In the genomic region with DNA sequence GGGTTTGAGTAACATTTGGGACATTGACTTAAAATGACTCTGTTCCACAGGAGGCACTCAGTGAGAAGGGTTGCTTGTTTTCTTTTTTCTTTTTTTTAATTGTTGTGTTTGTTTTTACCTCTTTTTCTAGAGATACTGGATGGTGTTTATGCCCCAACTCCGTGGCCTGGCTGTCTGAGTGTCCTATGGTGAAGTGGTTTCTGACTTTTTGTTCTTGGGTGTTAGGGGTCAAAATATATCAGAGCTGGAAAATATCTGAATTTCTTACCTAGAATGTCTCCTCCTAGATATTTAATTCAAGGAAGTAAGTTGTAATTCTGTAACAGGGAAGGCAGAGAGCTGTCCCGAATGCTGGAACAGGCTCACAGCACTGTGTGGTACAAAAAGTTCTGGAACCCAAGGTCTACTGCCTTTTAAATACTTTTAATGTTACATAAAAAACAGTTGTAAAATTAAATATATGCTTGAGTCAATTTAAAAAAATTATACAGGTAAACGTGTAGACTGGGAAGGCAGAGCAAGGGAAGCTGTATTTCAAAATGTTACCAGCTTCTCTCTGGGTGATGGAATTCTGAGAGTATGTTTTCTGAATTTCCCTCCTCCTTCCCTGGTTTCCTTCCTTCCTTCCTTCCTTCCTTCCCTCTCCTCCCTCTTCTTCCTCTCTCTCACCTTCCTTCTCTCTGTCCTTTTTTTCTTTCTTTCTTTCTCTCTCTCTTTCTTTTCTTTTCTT, we compare ENCODE assay signal across 21 mouse cellular contexts. TPM values are rescaled to one million over a fixed set of nuclear protein-coding genes. Genes with fewer than 3 reads are reported as not detected.
A peak's percentile ranks its signal among the peaks of the same experiment; 100 is the strongest.
DNase-seq lines count a peak whose midpoint lies in the region; ATAC-seq and TF ChIP-seq lines count a peak whose summit lies in the region.
"Had no signal": no experiment of that assay in that cellular context is flagged by ENCODE, and none has a peak within 500 bp of the region (broad histone marks: within the 10 kb centered on the region; RNA-seq: fewer than 3 reads in every experiment).

No protein-coding gene starts in this region.

- H3K4me3 ChIP-seq in midbrain, embryonic 11.5 days (ENCODE audit: low read depth, low read length): no peak overlapping the region
- no peak overlapping the region for H3K4me3 ChIP-seq in midbrain, postnatal 0 days (ENCODE audit: low read depth, low read length)
- H3K4me3 ChIP-seq: embryonic facial prominence, embryonic 13.5 days; forebrain, embryonic 12.5 days; heart, embryonic 10.5 days had no signal

- intact Hi-C loops in left cerebral cortex, postnatal 10 days (cut with DNase I): no loop called here

- no peak overlapping the region for H3K27ac ChIP-seq in midbrain, embryonic 11.5 days (ENCODE audit: low read depth, low read length)
- H3K27ac ChIP-seq in midbrain, postnatal 0 days (ENCODE audit: low read depth, low read length): no peak overlapping the region
- H3K27ac ChIP-seq: embryonic facial prominence, embryonic 13.5 days; forebrain, embryonic 12.5 days; heart, embryonic 10.5 days; hindbrain, embryonic 14.5 days had no signal

- H3K27me3 ChIP-seq in midbrain, embryonic 11.5 days (ENCODE audit: control insufficient read depth, insufficient read depth, low read length): no peaks in the 10 kb centered on the region
- no peaks in the 10 kb centered on the region for H3K27me3 ChIP-seq in midbrain, postnatal 0 days (ENCODE audit: insufficient read depth, low read length)
- H3K27me3 ChIP-seq: embryonic facial prominence, embryonic 13.5 days; forebrain, embryonic 12.5 days had no signal

- no peak for ATAC-seq in midbrain, embryonic 11.5 days (ENCODE audit: low FRiP score)
- no peak for ATAC-seq in midbrain, postnatal 0 days (ENCODE audit: low FRiP score)
- peak; percentile 81 for ATAC-seq in CD4-positive, CD25-positive, alpha-beta regulatory T cell, adult 4 months
- ATAC-seq in megakaryocyte progenitor cell, adult 5-6 weeks (replicated peaks; ENCODE audit: poor library complexity): peak; percentile 34; the same call in 1 of the 2 replicates
- ATAC-seq: forebrain, embryonic 16.5 days had no signal

- H3K4me2 ChIP-seq in midbrain, embryonic 11.5 days: no peak overlapping the region
- H3K4me2 ChIP-seq in midbrain, postnatal 0 days (ENCODE audit: low read depth, low read length, poor library complexity, severe bottlenecking): no peak overlapping the region
- H3K4me2 ChIP-seq: embryonic facial prominence, embryonic 13.5 days; forebrain, embryonic 12.5 days; hindbrain, embryonic 14.5 days had no signal

- H3K9me3 ChIP-seq in midbrain, embryonic 11.5 days (ENCODE audit: control insufficient read depth, low read length): no peaks in the 10 kb centered on the region
- no peaks in the 10 kb centered on the region for H3K9me3 ChIP-seq in midbrain, postnatal 0 days (ENCODE audit: low read length)
- H3K9me3 ChIP-seq: embryonic facial prominence, embryonic 13.5 days; forebrain, embryonic 12.5 days; heart, embryonic 10.5 days had no signal

- peak; percentile 68 for DNase-seq in midbrain, embryonic 11.5 days (ENCODE audit: low spot score, missing footprints)
- DNase-seq in midbrain, postnatal 0 days (ENCODE audit: low spot score): no peak
- DNase-seq in left cerebral cortex, postnatal 10 days (ENCODE audit: extremely low spot score in 1 of 2, low spot score in 2 of 2): no peak
- no peak for DNase-seq in urinary bladder, postnatal 14 days (ENCODE audit: low spot score)
- DNase-seq in thymus, postnatal 36 days: no peak
- DNase-seq: adrenal gland, postnatal 14 days; cerebellum, adult 11-12 months; cerebellum, adult 9-10 months; cerebellum, postnatal 25 days; gastrocnemius, postnatal 10 days; heart, adult 18-20 months; heart, postnatal 10 days had no signal

- no peak for TF ChIP-seq CTCF in midbrain, postnatal 0 days (IDR thresholded peaks at IDR 0.05)

- no peaks in the 10 kb centered on the region for H3K36me3 ChIP-seq in midbrain, embryonic 11.5 days (ENCODE audit: control insufficient read depth, insufficient read depth, low read length)
- no peaks in the 10 kb centered on the region for H3K36me3 ChIP-seq in midbrain, postnatal 0 days (ENCODE audit: insufficient read depth, low read length)
- H3K36me3 ChIP-seq: embryonic facial prominence, embryonic 13.5 days; forebrain, embryonic 12.5 days; heart, embryonic 10.5 days had no signal

- H3K4me1 ChIP-seq in midbrain, embryonic 11.5 days (ENCODE audit: control insufficient read depth, insufficient read depth, low read length): no peaks in the 10 kb centered on the region
- H3K4me1 ChIP-seq in midbrain, postnatal 0 days (ENCODE audit: insufficient read depth, low read length): no peaks in the 10 kb centered on the region
- H3K4me1 ChIP-seq: embryonic facial prominence, embryonic 13.5 days; forebrain, embryonic 12.5 days; heart, embryonic 10.5 days had no signal

- no peak overlapping the region for H3K9ac ChIP-seq in midbrain, embryonic 11.5 days (ENCODE audit: low read length)
- no peak overlapping the region for H3K9ac ChIP-seq in midbrain, postnatal 0 days (replicated peaks; ENCODE audit: low read length, poor library complexity, severe bottlenecking)
- H3K9ac ChIP-seq: embryonic facial prominence, embryonic 13.5 days; forebrain, embryonic 12.5 days; hindbrain, embryonic 14.5 days had no signal

- WGBS in midbrain, embryonic 11.5 days: 78% methylated on average over 3 of the region's 3 CpGs
- WGBS in midbrain, postnatal 0 days: 77% methylated on average over 3 of the region's 3 CpGs

RNA-seq across cellular contexts. Expression of gene Erich6, which starts 14.2 kb away (rescaled TPM):
- 0.08 TPM in 1 of 2 replicates, not detected in the other for polyA plus RNA-seq in midbrain, embryonic 11.5 days (2014; fragmentation: Nextera tagmentation; extraction: Ambion mirVana)
- total RNA-seq in midbrain, postnatal 0 days (2014; rRNA removed): 0.66 and 1.5 TPM in 2 replicates
- 0.20 and 0.44 TPM in 2 replicates for polyA plus RNA-seq in midbrain, postnatal 0 days (2015; fragmentation: Nextera tagmentation; extraction: Ambion mirVana)
- polyA plus RNA-seq in CD4-positive, CD25-positive, alpha-beta regulatory T cell, adult 4 months (2017; shearing (Covaris generic)): not detected
- 0.20 TPM in 1 of 2 replicates, not detected in the other for total RNA-seq in megakaryocyte progenitor cell, adult 5-6 weeks (2015)
- not detected in 2 replicates for total RNA-seq in megakaryocyte progenitor cell, adult 5-6 weeks (2017)
- total RNA-seq in left cerebral cortex, postnatal 10 days (2021): 1 to 10 TPM; 1.5 to 1.9 TPM
- total RNA-seq: adrenal gland, postnatal 14 days; heart, adult 18-20 months; hematopoietic stem cell, adult 5-6 weeks; MEL had no signal
- polyA plus RNA-seq: forebrain, embryonic 16.5 days had no signal

RNA-seq across cellular contexts. Expression of gene Selenot, which starts 46.4 kb away (rescaled TPM):
- 29.3 and 30.9 TPM in 2 replicates for polyA plus RNA-seq in midbrain, embryonic 11.5 days (2014; fragmentation: Nextera tagmentation; extraction: Ambion mirVana)
- 220 and 221 TPM in 2 replicates for total RNA-seq in midbrain, postnatal 0 days (2014; rRNA removed)
- polyA plus RNA-seq in midbrain, postnatal 0 days (2015; fragmentation: Nextera tagmentation; extraction: Ambion mirVana): 24.2 and 25.8 TPM in 2 replicates
- 10 to 100 TPM; 19.7 to 30.3 TPM for polyA plus RNA-seq in CD4-positive, CD25-positive, alpha-beta regulatory T cell, adult 4 months (2017; shearing (Covaris generic))
- total RNA-seq in megakaryocyte progenitor cell, adult 5-6 weeks (2015): 138 and 142 TPM in 2 replicates
- total RNA-seq in megakaryocyte progenitor cell, adult 5-6 weeks (2017): 176 and 180 TPM in 2 replicates
- 100 to 1,000 TPM; 180 to 191 TPM for total RNA-seq in left cerebral cortex, postnatal 10 days (2021)

Comparison
In these comparisons a context has a peak if more than half of its experiments do, and no peak if none do; other contexts are left out.
1. ATAC-seq: peak in CD4-positive, CD25-positive, alpha-beta regulatory T cell, adult 4 months (single experiment) and megakaryocyte progenitor cell, adult 5-6 weeks (single experiment); none in midbrain, embryonic 11.5 days (single experiment) and midbrain, postnatal 0 days (single experiment).